Mouse (Mus musculus) urinary bladder, postnatal 14 days (tissue): ENCODE measurements around the gene Itpa.

ENCODE experiments used
- DNase-seq: peaks from one replicate; pipeline ENCODE4 v3.0.0; 2021; ENCODE audit warnings: low spot score

Itpa gene

GRCm38 (mm10) chr2:130728906-130729585 is 61.6 kb downstream of the Itpa start:
- DNase-seq: no peak

- no peak for DNase-seq
These were observed 63.3 kb downstream of the Itpa start for GRCm38 (mm10) chr2:130730746-130731145.
